Mouse (Mus musculus) stomach, postnatal 0 days (tissue): ENCODE data around the gene Dclre1a. TPM values are rescaled to one million over a fixed set of nuclear protein-coding genes. Genes with fewer than 3 reads are reported as not detected.

Experiments
- ATAC-seq: fragments of 200-750 bp; cut with Nextera tagmentation; 2 replicates; pipeline ENCODE4 v1.8.0; 2017; ENCODE audit not compliant: low FRiP score, low TSS enrichment
- DNase-seq: peaks from one replicate; pipeline ENCODE4 v3.0.0-alpha.2; 2016; ENCODE audit warnings: low spot score
- H3K27ac ChIP-seq: fragments of 300-500 bp; sonication (generic); replicated peaks from 2 replicates; pipeline ENCODE4 v1.5.1; 2014; ENCODE audit warnings: mild to moderate bottlenecking, control low read depth
- H3K27me3 ChIP-seq: fragments of 300-500 bp; sonication (generic); 2 replicates; pipeline ENCODE4 v1.6.1; 2014; ENCODE audit warnings: low read length; ENCODE audit not compliant: control insufficient read depth, insufficient read depth
- H3K36me3 ChIP-seq: fragments of 300-500 bp; sonication (generic); 2 replicates; pipeline ENCODE4 v1.6.1; 2014; ENCODE audit warnings: low read length, mixed read lengths; ENCODE audit not compliant: control insufficient read depth, insufficient read depth
- H3K4me1 ChIP-seq: fragments of 300-500 bp; sonication (generic); replicated peaks from 2 replicates; pipeline ENCODE4 v1.6.1; 2014; ENCODE audit warnings: antibody characterized with exemption; ENCODE audit not compliant: control insufficient read depth, insufficient read depth
- H3K4me2 ChIP-seq: fragments of 300-500 bp; sonication (generic); replicated peaks from 2 replicates; pipeline ENCODE4 v1.6.1; 2014; ENCODE audit warnings: low read depth, mild to moderate bottlenecking, control low read depth, moderate library complexity
- H3K4me3 ChIP-seq: fragments of 300-500 bp; sonication (generic); 2 replicates; pipeline ENCODE4 v1.5.1; 2014; ENCODE audit warnings: low read depth, low read length, control low read depth
- H3K9ac ChIP-seq: fragments of 300-500 bp; sonication (generic); 2 replicates; pipeline ENCODE4 v1.6.1; 2014; ENCODE audit warnings: mild to moderate bottlenecking, low read length, control low read depth, mixed read lengths
- H3K9me3 ChIP-seq: fragments of 300-500 bp; sonication (generic); 2 replicates; pipeline ENCODE4 v1.6.1; 2016; ENCODE audit warnings: low read length; ENCODE audit not compliant: control insufficient read depth
- CTCF ChIP-seq: IDR thresholded peaks from 2 replicates; pipeline ENCODE4 v1.5.1; 2016; ENCODE audit warnings: antibody characterized with exemption, low read depth, mild to moderate bottlenecking, moderate library complexity
- EP300 ChIP-seq: optimal IDR thresholded peaks from 2 replicates; pipeline ENCODE3; 2016; ENCODE audit warnings: antibody characterized with exemption
- WGBS: fragments of 180-500 bp; shearing (Covaris S2); extraction: QIAGEN DNeasy Blood & Tissue Kit; methylation state at CpG from one replicate; pipeline ENCODE4 v1.1.7; 2014; 5-methylcytosine and 5-hydroxymethylcytosine counted together
- polyA plus RNA-seq: library from polyadenylated mRNA; unstranded; fragments of >200 nt; fragmentation: Nextera tagmentation; extraction: Ambion mirVana; gene quantifications from 2 replicates; pipeline ENCODE4 v1.2.1, GENCODE M21; 2015

Dclre1a gene
- polyA plus RNA-seq, 1 experiment from 2014 or later: 10.7 TPM

- Histone ChIP-seq H3K4me3 (peak within 1 kb of the TSS; percentile 95), H3K4me2 (peak within 1 kb of the TSS; percentile 86), H3K27me3 (no peaks in the 10 kb centered on the region), H3K36me3 (peaks cover 20% of the 10 kb centered on the region), H3K4me1 (no peaks in the 10 kb centered on the region), H3K9me3 (no peaks in the 10 kb centered on the region), H3K9ac (peak within 1 kb of the TSS; percentile 98), H3K27ac (peak within 1 kb of the TSS; percentile 98)
- DNase-seq (peak; percentile 94), ATAC-seq (peak; percentile 97)
- WGBS: under 1% methylated on average over 61 of the region's 69 CpGs
- TF ChIP-seq CTCF (no peak), EP300 (peak; percentile 81)
These were observed 409 bp upstream of the Dclre1a start, which contains the start of gene Nhlrc2 for GRCm38 (mm10) chr19:56548230-56549032. Gene Nhlrc2 (plus strand): TSS chr19:56548261.

- no peak for ATAC-seq
- Histone ChIP-seq H3K4me1 (no peaks in the 10 kb centered on the region), H3K4me2 (no peak overlapping the region), H3K9me3 (no peaks in the 10 kb centered on the region), H3K27ac (no peak overlapping the region), H3K9ac (no peak overlapping the region), H3K36me3 (peaks cover 13% of the 10 kb centered on the region; the same call in 1 of the 2 replicates), H3K4me3 (no peak overlapping the region), H3K27me3 (no peaks in the 10 kb centered on the region)
- TF ChIP-seq CTCF: no peak
- TF ChIP-seq EP300: no peak
- no peak for DNase-seq
These were observed 2.0 kb downstream of the Dclre1a start for GRCm38 (mm10) chr19:56546031-56546430.

- DNase-seq (no peak), ATAC-seq (no peak)
- TF ChIP-seq CTCF (no peak), EP300 (no peak)
- Histone ChIP-seq H3K9me3 (no peaks in the 10 kb centered on the region), H3K36me3 (peaks cover 13% of the 10 kb centered on the region; the same call in 1 of the 2 replicates), H3K4me1 (no peaks in the 10 kb centered on the region), H3K4me2 (no peak overlapping the region), H3K9ac (no peak overlapping the region), H3K27ac (peak overlapping the region; percentile 65), H3K4me3 (no peak overlapping the region), H3K27me3 (no peaks in the 10 kb centered on the region)
- 79% methylated on average over 13 of the region's 13 CpGs for WGBS
These were observed 3.2 kb downstream of the Dclre1a start for GRCm38 (mm10) chr19:56544681-56545388.

GRCm38 (mm10) chr19:56543320-56543719, 4.7 kb downstream of the Dclre1a start:
- Histone ChIP-seq H3K9ac (no peak overlapping the region), H3K4me2 (no peak overlapping the region), H3K4me3 (no peak overlapping the region), H3K4me1 (no peaks in the 10 kb centered on the region), H3K27me3 (no peaks in the 10 kb centered on the region), H3K27ac (no peak overlapping the region), H3K9me3 (no peaks in the 10 kb centered on the region), H3K36me3 (peaks cover 13% of the 10 kb centered on the region; the same call in 1 of the 2 replicates)
- 89% methylated on average over 12 of the region's 12 CpGs for WGBS
- TF ChIP-seq CTCF (no peak), EP300 (no peak)
- ATAC-seq (no peak), DNase-seq (no peak)

- Histone ChIP-seq H3K4me3 (no peak overlapping the region), H3K4me2 (no peak overlapping the region), H3K4me1 (no peaks in the 10 kb centered on the region), H3K9ac (no peak overlapping the region; the same call in 1 of the 2 replicates), H3K27me3 (no peaks in the 10 kb centered on the region), H3K27ac (peak overlapping the region; percentile 36; the same call in 1 of the 2 replicates), H3K9me3 (no peaks in the 10 kb centered on the region), H3K36me3 (peaks cover 6% of the 10 kb centered on the region)
- 75% methylated on average over 9 of the region's 9 CpGs for WGBS
- ATAC-seq: peak; percentile 39; the same call in 1 of the 2 replicates
- TF ChIP-seq EP300 (no peak), CTCF (no peak)
- no peak for DNase-seq
These were observed 12.3 kb downstream of the Dclre1a start for GRCm38 (mm10) chr19:56535765-56536164.

GRCm38 (mm10) chr19:56535064-56535463, 13.0 kb downstream of the Dclre1a start:
- ATAC-seq (no peak), DNase-seq (no peak)
- H3K27me3 ChIP-seq: no peaks in the 10 kb centered on the region
- H3K27ac ChIP-seq: peak overlapping the region; percentile 77
- no peak overlapping the region for H3K4me3 ChIP-seq
- H3K36me3 ChIP-seq: peaks cover 6% of the 10 kb centered on the region
- no peaks in the 10 kb centered on the region for H3K9me3 ChIP-seq
- TF ChIP-seq EP300: no peak
- TF ChIP-seq CTCF: no peak
- no peak overlapping the region for H3K4me2 ChIP-seq
- H3K9ac ChIP-seq: no peak overlapping the region
- no peaks in the 10 kb centered on the region for H3K4me1 ChIP-seq
- WGBS: 37% methylated on average over 9 of the region's 9 CpGs
